Mouse (Mus musculus) urinary bladder, postnatal 4 days (tissue): Measurements from ENCODE around the gene Csf1.

Source experiments
- DNase-seq, 2 experiments: peaks; one replicate each; pipeline ENCODE4 v3.0.0; 2021 to 2022; ENCODE audit warnings: low spot score in 2 of 2

Csf1 gene

DNA sequence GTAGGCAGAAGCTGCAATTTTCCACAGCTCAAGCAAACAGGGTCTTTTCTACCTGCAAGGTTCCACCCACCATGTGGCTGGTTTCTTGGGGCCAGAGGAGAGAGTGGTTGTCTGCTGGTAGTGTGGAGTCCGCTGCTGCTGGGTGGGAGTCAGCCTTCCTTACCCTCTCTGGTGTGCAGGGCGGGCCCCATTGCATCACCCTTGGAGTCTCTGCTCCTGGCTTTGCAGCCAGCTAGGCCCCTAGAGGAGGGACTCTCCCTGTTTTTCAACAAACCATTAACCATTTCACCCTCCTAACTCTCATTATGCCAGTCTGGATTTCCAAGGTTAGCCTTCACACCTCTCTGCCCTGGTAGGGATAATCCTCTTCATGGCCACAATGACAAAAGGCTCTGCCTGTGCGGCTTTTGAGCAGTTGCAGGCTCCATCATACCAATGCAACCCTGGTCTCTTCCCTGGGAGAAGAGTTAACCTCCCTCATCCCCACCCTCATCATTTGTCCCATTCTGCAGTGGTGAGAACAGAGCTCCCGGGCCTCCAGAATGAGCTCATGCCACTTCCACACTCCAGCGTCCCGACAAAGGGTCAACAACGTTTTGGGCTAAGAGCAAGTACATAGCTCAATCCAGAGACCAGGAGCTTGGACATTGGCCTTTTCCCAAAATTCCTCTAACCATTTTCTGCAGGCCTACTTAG lies 56.4 kb downstream of the Csf1 start:
- peak in 1 of 2 experiments; percentile 24 for DNase-seq

- no peak for DNase-seq
These were observed 58.4 kb downstream of the Csf1 start for GRCm38 (mm10) chr3:107701767-107702394.

- no peak for DNase-seq
These were observed 59.6 kb downstream of the Csf1 start for GRCm38 (mm10) chr3:107700625-107701024.

DNA sequence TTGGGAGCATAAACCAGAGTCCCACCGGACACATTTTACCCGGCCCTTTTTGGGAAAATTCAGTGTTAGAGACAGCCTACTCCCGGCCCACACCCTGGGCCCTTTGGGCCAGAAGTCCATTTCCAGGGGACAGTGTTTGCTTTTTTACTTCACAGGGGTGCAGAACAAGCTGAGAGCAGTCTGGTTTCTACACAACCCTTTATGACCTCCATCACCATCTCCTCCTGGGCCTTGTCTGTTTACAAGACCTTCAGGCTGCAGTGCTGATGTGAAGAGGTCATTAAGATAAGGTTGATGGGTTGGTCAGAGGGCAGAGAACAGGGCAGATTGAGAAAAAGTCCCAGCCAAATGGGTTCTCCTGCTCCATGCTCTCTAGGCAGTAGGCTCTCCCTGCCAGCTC lies 63.4 kb downstream of the Csf1 start:
- no peak for DNase-seq

DNA sequence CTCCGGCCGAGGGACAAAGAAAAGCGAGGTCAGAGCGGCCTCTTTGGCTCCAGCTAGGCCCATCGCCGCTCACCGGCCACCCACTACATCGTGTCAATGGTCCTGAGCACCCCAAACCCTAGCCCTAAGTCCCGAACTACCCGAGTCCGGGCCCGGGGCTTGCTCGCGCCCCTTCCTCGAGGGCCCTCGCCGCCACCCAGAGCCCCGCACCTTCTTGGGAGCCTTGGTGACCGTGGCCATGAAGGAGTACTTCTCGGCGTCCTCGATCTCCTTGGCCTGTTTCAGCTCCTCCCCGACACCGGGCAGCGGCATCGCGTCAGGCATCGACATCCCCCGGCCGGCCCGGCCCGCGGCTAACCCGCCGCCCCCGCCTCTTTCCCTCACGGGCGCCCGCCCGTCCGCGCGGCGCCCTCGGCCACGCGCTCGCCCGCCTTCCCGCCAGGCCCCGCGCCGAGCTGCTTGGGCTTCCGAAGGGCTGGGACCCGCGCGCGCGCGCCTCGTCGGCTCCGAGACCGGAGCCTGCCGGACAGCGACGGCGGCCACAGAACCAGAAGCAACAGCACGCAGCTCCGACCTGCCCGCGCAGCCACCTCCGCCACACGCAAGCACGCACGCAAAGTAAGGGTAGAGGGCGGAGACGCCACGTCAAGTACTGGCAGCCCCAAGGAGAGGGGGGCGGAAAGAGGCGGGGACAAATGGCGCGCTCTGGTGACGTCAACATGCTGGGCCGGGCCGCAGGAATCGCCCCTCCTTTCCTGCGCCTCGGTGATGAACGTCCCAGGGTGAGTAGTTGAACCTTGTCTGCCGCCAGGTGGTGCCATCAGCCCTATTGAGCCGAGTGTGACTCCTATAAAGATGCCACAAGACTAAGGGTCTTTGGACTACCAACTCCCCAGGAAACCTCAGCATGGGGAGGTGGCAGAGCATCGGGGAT lies 64.1 kb downstream of the Csf1 start, which contains the start of gene Ahcyl1:
Gene Ahcyl1 (minus strand): TSS at position 613 of the 934 bp plus-strand sequence.
- DNase-seq, result peak; percentile 99

GRCm38 (mm10) chr3:107695219-107695947 lies 64.9 kb downstream of the Csf1 start:
- DNase-seq, result no peak

- no peak for DNase-seq
These were observed 65.9 kb downstream of the Csf1 start for GRCm38 (mm10) chr3:107694256-107694900.
